Mouse (Mus musculus) macrophage (primary cell): ENCODE data around the gene Slc7a7. TPM values are rescaled to one million over a fixed set of nuclear protein-coding genes. Genes with fewer than 3 reads are reported as not detected.
A peak's percentile ranks its signal among the peaks of the same experiment; 100 is the strongest.

ENCODE experiments used
- H3K27ac ChIP-seq: fragments of 350-480 bp; formaldehyde crosslinking; 2 replicates; pipeline ENCODE4 v1.9.0; 2021
- H3K36me3 ChIP-seq: fragments of 350-480 bp; formaldehyde crosslinking; 2 replicates; pipeline ENCODE4 v1.9.0; 2021; ENCODE audit errors: inconsistent target
- H3K4me3 ChIP-seq: fragments of 350-480 bp; formaldehyde crosslinking; 2 replicates; pipeline ENCODE4 v1.9.0; 2021; ENCODE audit errors: inconsistent target
- H3K79me2 ChIP-seq: fragments of 350-480 bp; formaldehyde crosslinking; 2 replicates; pipeline ENCODE4 v1.9.0; 2021; ENCODE audit errors: inconsistent target
- WGBS: methylation state at CpG from one replicate; pipeline ENCODE4 v1.1.7; 2026; ENCODE audit warnings: inconsistent platforms; ENCODE audit not compliant: missing documents; 5-methylcytosine and 5-hydroxymethylcytosine counted together
- polyA plus RNA-seq: library from polyadenylated mRNA; stranded (reverse); fragments of 250-400 nt; gene quantifications from 3 replicates; pipeline ENCODE4 v1.2.4, GENCODE M21; 2018; ENCODE audit warnings: inconsistent platforms

Slc7a7 gene
- polyA plus RNA-seq, 1 experiment from 2014 or later, result 48.3 TPM

DNA sequence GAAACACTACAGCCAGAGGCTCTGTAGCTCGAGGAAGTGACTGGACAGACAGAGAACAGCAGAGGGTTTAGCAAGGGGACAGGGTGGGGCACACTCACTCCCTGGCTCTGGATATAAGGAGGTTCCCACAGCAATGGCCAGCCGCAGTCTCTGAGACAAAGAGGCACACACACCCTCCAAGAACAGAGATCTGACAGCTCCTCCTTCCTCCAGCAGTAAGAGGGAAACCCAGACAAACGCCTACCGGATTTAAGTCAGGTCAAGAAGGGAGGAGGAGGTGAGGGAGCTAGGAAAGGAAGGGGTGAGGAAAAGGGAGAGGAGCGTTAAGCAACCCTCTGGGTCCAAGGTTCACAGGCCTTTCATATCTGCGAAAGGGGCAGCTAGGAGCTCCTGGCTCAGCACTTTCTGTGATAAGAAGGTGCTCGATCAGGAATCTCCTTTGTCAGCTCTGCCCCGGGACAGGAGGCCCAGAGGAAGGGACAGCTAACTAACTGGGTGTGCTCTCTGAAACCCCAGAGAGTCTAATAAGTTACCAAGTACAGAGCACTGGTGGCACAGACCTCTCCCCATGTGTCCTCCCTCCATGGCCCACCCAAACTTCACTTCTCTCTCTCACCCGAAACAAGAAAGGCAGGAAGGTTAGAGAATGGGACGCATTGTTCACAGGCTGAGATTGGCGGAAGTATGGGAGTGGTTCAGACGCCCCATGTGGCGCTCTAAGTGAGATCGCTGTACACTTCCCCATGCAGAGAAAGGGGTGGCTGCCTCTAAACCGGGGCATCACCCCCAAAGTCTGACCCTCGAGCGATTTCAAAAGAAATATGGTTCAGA lies 7.4 kb downstream of the Slc7a7 start:
- 28% methylated on average over 17 of the region's 17 CpGs for WGBS
- H3K79me2 ChIP-seq, result peaks cover 38% of the 10 kb centered on the region
- peak overlapping the region; percentile 12; the same call in 1 of the 2 replicates for H3K4me3 ChIP-seq
- H3K27ac ChIP-seq, result peak overlapping the region; percentile 82
- no peaks in the 10 kb centered on the region for H3K36me3 ChIP-seq

DNA sequence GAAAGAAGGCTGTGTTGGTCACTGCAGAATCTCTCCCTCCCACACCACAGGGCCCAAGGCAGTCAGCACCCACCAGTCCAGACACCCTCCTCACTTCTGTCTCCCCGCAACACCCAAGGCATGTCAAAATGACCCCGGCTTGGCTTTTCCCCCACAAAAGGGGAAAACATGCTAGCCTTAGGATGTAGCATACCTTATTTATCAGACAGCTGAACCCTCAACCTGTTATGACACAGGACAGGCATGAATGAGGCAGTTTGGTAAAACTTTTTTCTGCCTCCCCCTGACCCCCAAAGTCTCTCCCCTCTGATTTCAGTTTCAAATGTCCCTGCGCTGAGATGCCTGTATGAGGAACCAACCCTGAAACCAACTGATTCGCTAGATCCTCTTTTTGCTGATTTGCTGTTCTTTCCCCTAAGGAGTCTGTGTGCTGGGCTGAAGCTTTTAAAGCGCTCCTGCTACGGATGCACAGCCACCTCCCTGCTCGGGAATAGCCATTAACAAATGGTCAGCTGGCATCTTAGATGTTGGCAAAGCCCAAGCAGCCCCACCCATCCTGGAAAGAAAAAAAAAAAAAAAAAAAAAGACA lies 8.4 kb downstream of the Slc7a7 start:
- no peaks in the 10 kb centered on the region for H3K36me3 ChIP-seq
- H3K79me2 ChIP-seq, result peaks cover 48% of the 10 kb centered on the region
- H3K4me3 ChIP-seq, result peak overlapping the region; percentile 12
- 11% methylated on average over 7 of the region's 7 CpGs for WGBS
- H3K27ac ChIP-seq, result peak overlapping the region; percentile 82

DNA sequence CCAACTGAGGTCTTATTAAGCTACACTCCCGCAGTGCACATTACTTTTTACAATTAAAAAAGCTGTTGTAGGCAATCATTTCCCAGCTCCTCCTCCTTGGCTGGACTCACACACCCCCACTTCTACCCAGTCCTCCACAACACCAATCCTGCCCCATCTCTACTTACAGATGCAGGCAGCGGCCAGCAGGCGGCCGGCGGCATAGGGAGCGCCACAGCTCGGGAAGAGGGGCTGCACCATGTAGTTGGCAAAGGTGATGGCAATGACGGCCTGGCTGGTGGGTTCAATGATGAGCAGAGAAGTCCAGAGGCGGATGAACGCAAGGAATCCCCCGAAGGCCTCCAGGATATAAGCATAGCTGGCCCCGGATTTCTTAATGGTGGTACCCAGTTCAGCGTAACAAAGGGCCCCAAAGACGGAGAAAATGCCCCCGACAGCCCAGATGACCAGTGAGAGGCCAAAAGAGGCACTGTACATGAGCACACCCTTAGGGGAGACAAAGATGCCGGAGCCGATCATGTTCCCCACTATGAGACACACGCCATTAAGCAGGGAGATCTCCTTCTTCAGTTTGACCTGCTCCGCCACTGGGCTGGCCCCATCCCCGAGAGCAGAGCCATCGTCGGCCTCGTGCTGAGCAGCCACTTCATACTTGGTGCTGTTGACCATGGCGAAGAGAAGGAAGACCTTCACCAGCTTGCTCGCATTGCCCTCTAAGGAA lies 9.1 kb downstream of the Slc7a7 start:
- Histone ChIP-seq H3K4me3 (peak overlapping the region; percentile 12), H3K27ac (peak overlapping the region; percentile 82), H3K79me2 (peaks cover 55% of the 10 kb centered on the region), H3K36me3 (no peaks in the 10 kb centered on the region)
- 86% methylated on average over 25 of the region's 25 CpGs for WGBS

- H3K4me3 ChIP-seq, result no peak overlapping the region
- no peaks in the 10 kb centered on the region for H3K36me3 ChIP-seq
- 92% methylated on average over 2 of the region's 3 CpGs for WGBS
- no peak overlapping the region for H3K27ac ChIP-seq
- peaks cover 78% of the 10 kb centered on the region for H3K79me2 ChIP-seq
These were observed 15.9 kb downstream of the Slc7a7 start for GRCm38 (mm10) chr14:54401723-54402122.

DNA sequence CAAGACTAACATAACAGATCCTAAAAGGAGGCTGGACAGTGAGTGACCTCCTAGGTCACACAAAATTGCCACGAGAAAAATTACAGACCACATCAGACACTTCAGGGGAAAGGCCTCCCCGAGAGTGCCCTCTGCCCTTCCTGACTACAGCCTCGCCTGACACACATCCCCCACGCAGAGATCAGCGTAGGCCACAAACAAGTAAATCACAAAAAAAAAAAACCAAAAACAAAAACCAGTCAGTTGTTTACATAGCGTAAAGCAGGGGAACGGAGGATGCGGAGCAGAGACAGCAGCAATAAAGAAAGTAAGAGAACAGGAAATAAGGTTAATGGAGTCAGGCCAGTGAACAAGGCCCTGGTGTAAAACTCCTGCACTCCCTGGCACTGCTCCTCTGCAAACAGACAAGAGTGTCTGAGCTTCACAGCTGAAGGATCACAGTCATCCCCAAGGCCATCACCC lies 18.6 kb downstream of the Slc7a7 start:
- Histone ChIP-seq H3K36me3 (peaks cover 5% of the 10 kb centered on the region; the same call in 1 of the 2 replicates), H3K4me3 (no peak overlapping the region), H3K79me2 (peaks cover 80% of the 10 kb centered on the region), H3K27ac (peak overlapping the region; percentile 90)
- 59% methylated on average over 8 of the region's 8 CpGs for WGBS

DNA sequence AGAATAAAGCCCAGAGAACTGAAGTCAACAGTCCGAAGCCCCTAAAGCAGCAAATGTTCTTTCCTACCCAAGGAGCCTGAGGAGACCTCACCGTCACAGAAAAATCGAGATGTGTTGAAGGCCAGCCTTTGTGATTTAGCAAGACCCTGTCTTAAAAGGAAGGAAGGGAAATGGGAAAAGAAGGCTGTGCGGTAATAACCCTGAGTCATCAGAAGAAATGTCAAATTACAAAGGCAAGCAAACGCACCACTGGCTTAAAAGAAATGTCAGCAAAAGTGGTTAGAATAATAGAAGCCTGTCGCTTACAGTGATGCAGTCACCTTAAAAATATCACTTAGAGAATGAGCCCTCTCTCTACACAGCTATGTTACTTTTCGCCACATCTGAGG lies 19.1 kb downstream of the Slc7a7 start:
- H3K4me3 ChIP-seq, result no peak overlapping the region
- WGBS, result 21% methylated on average over 7 of the region's 7 CpGs
- peaks cover 5% of the 10 kb centered on the region; the same call in 1 of the 2 replicates for H3K36me3 ChIP-seq
- H3K27ac ChIP-seq, result peak overlapping the region; percentile 90
- H3K79me2 ChIP-seq, result peaks cover 80% of the 10 kb centered on the region

GRCm38 (mm10) chr14:54397872-54398527 lies 19.6 kb downstream of the Slc7a7 start:
- H3K36me3 ChIP-seq, result peaks cover 5% of the 10 kb centered on the region; the same call in 1 of the 2 replicates
- peak overlapping the region; percentile 90 for H3K27ac ChIP-seq
- no peak overlapping the region for H3K4me3 ChIP-seq
- WGBS, result 22% methylated on average over 6 of the region's 7 CpGs
- H3K79me2 ChIP-seq, result peaks cover 80% of the 10 kb centered on the region

- 78% methylated on average over 7 of the region's 7 CpGs for WGBS
- H3K36me3 ChIP-seq, result peaks cover 5% of the 10 kb centered on the region; the same call in 1 of the 2 replicates
- H3K79me2 ChIP-seq, result peaks cover 80% of the 10 kb centered on the region
- H3K27ac ChIP-seq, result no peak overlapping the region
- no peak overlapping the region for H3K4me3 ChIP-seq
These were observed 20.9 kb downstream of the Slc7a7 start for GRCm38 (mm10) chr14:54396685-54397084.

- peaks cover 84% of the 10 kb centered on the region for H3K79me2 ChIP-seq
- H3K36me3 ChIP-seq, result peaks cover 5% of the 10 kb centered on the region; the same call in 1 of the 2 replicates
- no peak overlapping the region for H3K4me3 ChIP-seq
- H3K27ac ChIP-seq, result no peak overlapping the region
These were observed 23.3 kb downstream of the Slc7a7 start for GRCm38 (mm10) chr14:54394309-54394708.

DNA sequence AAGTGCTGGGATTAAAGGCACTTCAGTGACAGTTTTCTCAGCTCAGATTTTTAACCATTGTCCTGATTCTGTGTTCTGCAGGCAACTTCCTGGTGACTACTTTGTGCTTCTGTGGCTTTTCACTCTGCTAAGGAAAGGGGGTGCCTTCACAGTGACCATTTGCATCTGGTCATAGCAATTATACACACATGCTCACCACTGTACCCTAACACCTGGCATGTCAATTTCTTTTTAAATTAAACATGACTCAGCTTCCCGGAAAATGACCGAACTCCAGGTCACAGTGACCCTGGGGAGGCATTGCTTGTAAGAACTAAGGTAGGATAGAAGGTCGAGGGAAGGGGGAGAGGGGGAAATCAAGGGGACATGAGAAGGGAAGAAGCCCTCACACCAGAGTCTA lies 23.8 kb downstream of the Slc7a7 start:
- Histone ChIP-seq H3K4me3 (no peak overlapping the region), H3K27ac (no peak overlapping the region), H3K36me3 (peaks cover 5% of the 10 kb centered on the region; the same call in 1 of the 2 replicates), H3K79me2 (peaks cover 89% of the 10 kb centered on the region)
- WGBS, result 72% methylated on average over 3 of the region's 3 CpGs

DNA sequence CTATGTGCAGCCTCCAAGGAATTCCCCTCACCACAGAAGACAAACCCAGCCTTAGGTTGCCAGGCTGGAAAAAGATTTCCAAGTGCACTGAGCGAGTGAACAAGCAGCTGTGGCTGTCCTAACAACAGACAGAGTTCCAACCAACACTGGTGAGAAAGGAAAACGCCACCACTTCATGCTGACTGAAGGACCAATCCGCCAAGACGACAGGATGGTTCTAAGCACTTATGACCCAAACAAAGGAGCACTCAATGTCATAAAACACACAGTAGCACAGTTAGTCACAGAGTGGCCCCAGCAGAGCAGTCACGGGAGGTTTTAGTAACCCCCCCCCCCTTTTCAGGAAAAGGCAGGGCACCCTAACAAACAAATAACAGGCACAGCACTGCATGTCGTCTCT lies 26.7 kb downstream of the Slc7a7 start:
- Histone ChIP-seq H3K79me2 (peaks cover 100% of the 10 kb centered on the region), H3K27ac (no peak overlapping the region), H3K36me3 (peaks cover 5% of the 10 kb centered on the region; the same call in 1 of the 2 replicates), H3K4me3 (no peak overlapping the region)
- 89% methylated on average over 6 of the region's 6 CpGs for WGBS

GRCm38 (mm10) chr14:54387546-54387945 lies 30.0 kb downstream of the Slc7a7 start:
- WGBS, result 91% methylated on average over 6 of the region's 6 CpGs
- no peak overlapping the region for H3K27ac ChIP-seq
- peaks cover 91% of the 10 kb centered on the region for H3K79me2 ChIP-seq
- H3K4me3 ChIP-seq, result no peak overlapping the region
- no peaks in the 10 kb centered on the region; the same call in 1 of the 2 replicates for H3K36me3 ChIP-seq

GRCm38 (mm10) chr14:54385968-54386618 lies 31.5 kb downstream of the Slc7a7 start:
- Histone ChIP-seq H3K27ac (no peak overlapping the region), H3K36me3 (no peaks in the 10 kb centered on the region; the same call in 1 of the 2 replicates), H3K4me3 (no peak overlapping the region), H3K79me2 (peaks cover 91% of the 10 kb centered on the region)
- WGBS, result 89% methylated on average over 7 of the region's 7 CpGs

DNA sequence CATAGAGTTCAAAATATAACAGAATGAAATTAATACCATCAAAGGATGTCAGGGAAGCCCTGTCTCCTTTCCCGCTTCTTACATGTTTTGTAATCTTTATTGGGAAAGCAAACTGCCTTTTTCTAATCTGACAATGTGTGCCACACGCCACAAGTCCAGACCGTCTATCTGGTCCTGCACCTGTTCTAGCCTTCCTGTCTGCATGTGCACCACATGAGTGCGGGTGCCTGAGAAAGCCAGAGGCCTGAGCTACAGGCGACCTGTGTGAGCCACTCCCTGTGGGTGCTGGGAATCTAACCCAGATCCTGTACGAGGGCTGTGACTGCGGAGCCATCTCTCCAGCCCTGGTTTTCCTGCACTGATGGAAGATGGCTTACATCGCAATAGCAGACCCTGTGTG lies 33.2 kb downstream of the Slc7a7 start:
- H3K36me3 ChIP-seq, result no peaks in the 10 kb centered on the region
- no peak overlapping the region for H3K4me3 ChIP-seq
- H3K79me2 ChIP-seq, result peaks cover 91% of the 10 kb centered on the region; the same call in 1 of the 2 replicates
- WGBS, result 88% methylated on average over 8 of the region's 8 CpGs
- no peak overlapping the region for H3K27ac ChIP-seq
